Mouse (Mus musculus): ENCODE measurements around the gene Prpf39. TPM values are rescaled to one million over a fixed set of nuclear protein-coding genes. Genes with fewer than 3 reads are reported as not detected.

Gene Prpf39
- total RNA-seq (2021): 10 to 100 TPM; 18.9 to 20.1 TPM
- long read RNA-seq, experiment 1, full-length matches to known transcripts: 5 of 12 reads
- long read RNA-seq, experiment 1, partial matches to known transcripts: 0 of 12 reads
- long read RNA-seq, experiment 1, other reads (novel, unspliced or antisense): 7 of 12 reads
- long read RNA-seq, experiment 2, full-length matches to known transcripts: 10 of 15 reads
- long read RNA-seq, experiment 2, partial matches to known transcripts: 0 of 15 reads
- long read RNA-seq, experiment 2, other reads (novel, unspliced or antisense): 5 of 15 reads

DNA sequence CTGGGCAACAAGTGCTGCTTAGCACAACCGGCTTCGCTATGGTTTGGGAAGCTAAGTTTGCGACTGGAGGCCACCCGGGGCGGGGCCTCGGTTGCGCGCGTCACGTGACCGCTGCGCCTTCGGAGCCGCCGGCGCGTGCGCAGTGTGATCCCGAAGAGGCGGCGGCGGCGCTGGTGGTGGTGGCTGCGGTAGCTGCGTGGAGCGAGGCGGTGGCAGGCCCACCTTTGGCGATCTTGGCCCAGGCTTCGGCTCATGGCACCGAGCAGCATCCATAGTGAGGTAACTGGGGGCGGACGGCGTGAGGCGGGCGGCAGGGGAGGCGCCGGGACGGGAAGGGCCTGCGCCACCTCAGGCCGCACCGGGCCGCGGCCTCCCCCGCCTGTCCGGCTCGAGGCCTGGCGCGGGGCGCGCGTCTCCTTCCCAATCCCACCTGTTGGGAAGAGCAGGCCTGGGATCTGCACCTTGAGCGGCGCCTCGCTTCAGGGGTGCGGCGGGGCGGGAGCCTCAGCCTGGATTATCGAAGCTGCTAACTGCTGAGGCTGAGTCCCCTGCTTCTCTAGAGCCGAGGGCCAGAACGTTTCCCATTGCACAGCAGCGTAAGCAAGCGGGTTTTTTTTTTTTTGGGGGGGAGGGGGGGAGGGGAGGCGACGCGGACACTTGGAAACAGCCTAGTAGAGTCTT is at the start of gene Prpf39:
TSS of gene Prpf39 (plus strand) at position 144 of the 681 bp plus-strand sequence.
- peak; percentile 95 to 96 for DNase-seq
- intact Hi-C loops (cut with DNase I): loop anchor here (5.0 kb wide), 2 partner anchors 36 to 69 kb away; partner anchors contain the start of genes Fkbp3, Klhl28 and Togaram1

DNA sequence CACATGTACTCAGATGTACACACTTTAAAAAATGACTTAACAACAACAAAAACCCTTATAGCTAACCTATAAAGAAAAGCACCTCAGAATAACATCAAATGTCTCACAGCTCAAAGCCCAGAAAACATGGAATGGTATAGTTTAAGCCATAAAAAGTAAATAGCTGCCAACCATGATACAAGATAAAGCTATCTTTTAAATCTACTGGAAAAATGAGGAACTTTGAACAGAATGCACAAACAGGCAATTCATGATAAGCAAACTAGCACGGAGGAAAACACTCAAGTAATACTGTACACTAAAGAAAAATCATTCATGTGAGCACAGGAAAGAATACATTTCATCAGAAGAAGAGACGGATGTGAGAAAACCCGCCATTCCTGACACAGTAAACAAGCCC is 28.4 kb upstream of the Prpf39 start:
- intact Hi-C loops (cut with DNase I): no loop called here
- DNase-seq: no peak

DNA sequence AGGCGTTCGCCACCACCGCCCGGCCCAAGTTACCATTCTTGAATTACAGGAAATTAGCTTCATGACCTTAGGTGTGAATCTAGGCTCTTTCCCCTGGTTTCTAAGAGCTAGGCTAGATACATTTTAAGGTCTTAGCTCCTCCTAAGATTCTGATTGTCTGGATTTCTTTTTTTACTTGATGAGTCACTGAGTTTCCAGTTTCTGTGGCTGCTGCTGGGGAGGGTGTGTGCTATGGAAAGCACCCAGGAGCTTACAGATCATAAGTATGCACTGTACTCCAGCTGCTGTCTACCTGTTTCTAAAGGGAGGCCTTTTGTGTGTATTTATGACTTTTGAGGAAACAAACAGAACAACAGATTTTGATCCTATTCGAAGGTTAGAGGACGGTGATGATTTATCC is 13.3 kb upstream of the Prpf39 start:
- intact Hi-C loops (cut with DNase I): no loop called here
- DNase-seq: no peak

GRCm38 (mm10) chr12:65035839-65036189 is 319 bp upstream of the Prpf39 start:
- intact Hi-C loops (cut with DNase I): loop anchor here (5.0 kb wide), 2 partner anchors 36 to 69 kb away; partner anchors contain the start of genes Fkbp3, Klhl28 and Togaram1
- no peak for DNase-seq

GRCm38 (mm10) chr12:65036892-65037545 is 886 bp downstream of the Prpf39 start:
- intact Hi-C loops (cut with DNase I): loop anchor here (5.0 kb wide), 2 partner anchors 35 to 70 kb away; partner anchors contain the start of genes Fkbp3, Klhl28 and Togaram1
- DNase-seq: peak in 1 of 2 experiments; percentile 17

- DNase-seq: no peak
- intact Hi-C loops (cut with DNase I): loop anchor here (5.0 kb wide), 2 partner anchors 35 to 70 kb away; partner anchors contain the start of genes Fkbp3, Klhl28 and Togaram1
These were observed 1.4 kb downstream of the Prpf39 start for GRCm38 (mm10) chr12:65037546-65037937.

- intact Hi-C loops (cut with DNase I): loop anchor here (10.0 kb wide), 1 partner anchor 126 kb away; the partner anchor contains the start of gene Mis18bp1
- no peak for DNase-seq
These were observed 12.7 kb downstream of the Prpf39 start for GRCm38 (mm10) chr12:65048799-65049198.

- intact Hi-C loops (cut with DNase I): loop anchor here (10.0 kb wide), 1 partner anchor 73 kb away; no protein-coding TSS in a partner anchor
- DNase-seq: no peak
These were observed 22.1 kb downstream of the Prpf39 start for GRCm38 (mm10) chr12:65058203-65058602.

DNA sequence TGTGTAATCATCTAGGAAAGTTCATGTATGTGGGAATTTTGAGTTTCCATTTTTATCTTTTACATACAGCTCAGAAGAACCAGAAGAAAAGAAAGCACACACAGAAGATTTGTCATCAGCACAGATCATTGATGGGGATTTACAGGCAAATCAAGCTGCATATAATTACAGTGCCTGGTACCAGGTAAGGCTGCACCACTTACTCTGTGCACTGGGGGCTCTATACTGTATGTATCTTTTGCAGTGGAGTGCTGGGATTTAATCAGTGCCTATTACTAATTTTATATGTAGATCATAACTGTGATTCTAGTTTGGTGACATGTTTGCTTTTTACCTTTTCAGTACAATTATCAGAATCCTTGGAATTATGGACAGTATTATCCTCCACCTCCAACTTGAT is 24.9 kb downstream of the Prpf39 start:
- no peak for DNase-seq
- intact Hi-C loops (cut with DNase I): no loop called here

DNA sequence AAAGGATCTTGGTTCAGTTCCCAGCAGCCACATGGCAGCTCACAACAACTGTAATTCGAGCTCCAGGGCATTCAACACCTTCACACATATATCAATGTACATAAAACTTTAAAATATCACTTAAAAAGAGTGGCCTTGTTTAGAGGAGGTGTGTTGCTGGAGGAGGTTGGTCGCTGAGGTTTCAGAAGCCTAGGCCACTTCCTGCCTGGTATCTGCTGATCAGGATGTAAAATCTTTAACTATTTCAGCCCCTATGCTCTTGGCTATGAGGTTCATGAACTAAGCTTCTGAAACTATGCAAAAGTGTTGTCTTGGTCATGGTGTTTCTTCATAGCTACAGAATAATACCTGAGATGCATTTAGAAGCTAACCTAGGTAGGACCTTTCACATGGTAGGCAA is 29.1 kb downstream of the Prpf39 start:
- intact Hi-C loops (cut with DNase I): loop anchor here (2.0 kb wide), 1 partner anchor 14 kb away; no protein-coding TSS in a partner anchor
- DNase-seq: no peak

DNA sequence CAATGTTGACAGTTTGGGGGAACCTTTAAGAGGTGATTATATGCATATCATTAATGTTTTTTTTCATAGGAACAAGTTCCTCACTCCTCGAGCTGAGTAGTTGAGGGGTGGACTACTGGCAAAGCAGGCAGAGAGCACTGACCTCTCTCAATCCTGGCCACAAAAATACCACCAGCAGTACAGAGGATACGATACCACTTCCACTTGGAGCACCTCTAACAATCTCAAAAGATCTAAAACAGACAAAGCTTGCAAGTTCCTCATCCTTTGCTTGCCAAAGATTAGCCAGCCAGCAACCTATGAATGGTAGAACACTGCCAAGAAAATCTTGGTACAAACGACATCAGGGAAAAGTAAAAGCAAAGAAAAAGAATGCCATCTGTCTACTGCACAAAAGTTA is 30.1 kb downstream of the Prpf39 start:
- intact Hi-C loops (cut with DNase I): no loop called here

DNA sequence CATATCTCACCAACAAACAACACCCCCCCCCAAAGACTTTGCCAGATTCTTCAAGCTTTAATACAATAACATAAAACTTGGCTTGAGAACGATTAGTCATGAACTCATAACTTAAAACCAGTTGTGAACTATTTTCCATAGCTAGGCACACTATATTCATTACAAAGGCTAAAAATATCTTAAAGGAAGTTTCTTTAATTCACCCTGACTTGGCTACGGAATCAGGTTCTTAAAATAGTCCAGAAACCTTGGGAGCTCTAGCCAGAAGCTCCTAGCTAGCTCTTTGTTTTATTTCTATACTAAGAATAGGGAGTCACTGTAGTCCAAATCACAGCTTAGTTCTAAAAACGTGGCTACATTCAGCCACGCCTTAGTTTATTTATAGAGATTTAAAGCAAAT is 32.3 kb downstream of the Prpf39 start:
- DNase-seq: no peak

More for the DNA sequence above, 30.1 kb downstream of the Prpf39 start:
- no peak for DNase-seq

GRCm38 (mm10) chr12:65072911-65073610 is 36.9 kb downstream of the Prpf39 start:
- intact Hi-C loops (cut with DNase I): loop anchor here (5.0 kb wide), 2 partner anchors 36 to 106 kb away; partner anchors contain the start of genes Klhl28, Prpf39 and Togaram1
- no peak for DNase-seq

More for the DNA sequence above, 32.3 kb downstream of the Prpf39 start:
- intact Hi-C loops (cut with DNase I): no loop called here

GRCm38 (mm10) chr12:65073611-65074178 is 37.6 kb downstream of the Prpf39 start, which contains the start of gene Fkbp3:
Gene Fkbp3, minus strand, starts transcription at chr12:65074007.
- intact Hi-C loops (cut with DNase I): loop anchor here (5.0 kb wide), 2 partner anchors 36 to 106 kb away; partner anchors contain the start of genes Klhl28, Prpf39 and Togaram1
- DNase-seq: peak; percentile 99

GRCm38 (mm10) chr12:65074651-65075050 is 38.5 kb downstream of the Prpf39 start:
- intact Hi-C loops (cut with DNase I): loop anchor here (5.0 kb wide), 3 partner anchors 37 to 107 kb away; partner anchors contain the start of genes Klhl28, Mis18bp1, Prpf39 and Togaram1
- DNase-seq: no peak

DNA sequence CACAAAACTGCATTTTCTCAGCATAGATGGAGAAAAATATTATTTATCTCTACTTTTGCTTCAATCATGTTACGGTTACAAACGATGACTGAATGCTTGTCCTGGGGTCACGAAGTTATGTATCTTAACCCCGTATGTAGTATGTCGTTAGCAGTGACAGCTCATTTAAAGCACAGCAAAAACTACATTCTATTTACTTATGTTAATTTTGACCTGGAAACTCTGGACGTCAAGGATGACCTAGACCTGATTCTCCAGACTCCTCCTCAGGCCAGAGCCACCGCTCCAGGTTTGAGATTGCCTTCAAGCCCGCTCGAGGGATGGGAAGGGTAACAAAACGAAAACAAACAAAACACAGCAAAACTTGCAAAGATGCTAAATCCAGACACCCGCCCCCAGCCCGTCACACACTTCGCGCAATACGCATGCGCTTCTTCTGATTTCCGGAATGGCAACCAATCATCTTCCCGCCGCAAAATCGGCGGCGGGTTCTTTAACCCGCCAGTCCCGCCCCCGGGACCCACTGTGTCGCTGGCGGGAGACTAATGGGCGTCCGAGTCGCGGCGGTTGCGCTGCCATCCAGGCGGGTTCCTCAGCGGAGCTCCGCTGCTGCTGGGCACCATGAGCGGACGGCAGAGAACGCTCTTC is 39.1 kb downstream of the Prpf39 start, which contains the start of gene Fancm:
TSS of gene Fancm (plus strand) at position 519 of the 648 bp plus-strand sequence.
- intact Hi-C loops (cut with DNase I): loop anchor here (5.0 kb wide), 1 partner anchor 97 kb away; the partner anchor contains the start of gene Mis18bp1
- peak; percentile 90 to 91 for DNase-seq

DNA sequence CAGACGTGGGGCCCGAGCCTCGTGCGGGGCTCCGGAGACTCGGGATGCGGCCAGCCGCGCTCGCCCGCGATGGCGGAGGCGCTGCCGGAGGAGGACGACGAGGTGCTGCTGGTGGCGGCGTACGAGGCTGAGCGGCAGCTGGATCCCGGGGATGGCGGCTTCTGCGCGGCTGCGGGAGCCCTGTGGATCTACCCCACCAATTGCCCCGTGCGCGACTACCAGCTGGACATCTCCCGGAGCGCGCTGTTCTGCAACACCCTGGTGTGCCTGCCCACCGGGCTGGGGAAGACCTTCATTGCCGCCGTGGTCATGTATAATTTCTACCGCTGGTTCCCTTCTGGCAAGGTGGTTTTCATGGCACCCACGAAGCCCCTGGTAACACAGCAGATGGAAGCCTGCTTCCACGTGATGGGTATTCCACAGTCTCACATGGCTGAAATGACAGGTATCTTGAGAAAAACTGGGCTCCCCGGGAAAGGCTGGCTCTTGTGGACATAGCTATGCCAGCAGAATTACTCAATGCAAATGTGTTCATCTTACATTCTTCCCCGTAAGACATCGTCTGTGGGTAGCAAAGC is 39.7 kb downstream of the Prpf39 start:
- no peak for DNase-seq
- intact Hi-C loops (cut with DNase I): loop anchor here (5.0 kb wide), 1 partner anchor 96 kb away; the partner anchor contains the start of gene Mis18bp1

DNA sequence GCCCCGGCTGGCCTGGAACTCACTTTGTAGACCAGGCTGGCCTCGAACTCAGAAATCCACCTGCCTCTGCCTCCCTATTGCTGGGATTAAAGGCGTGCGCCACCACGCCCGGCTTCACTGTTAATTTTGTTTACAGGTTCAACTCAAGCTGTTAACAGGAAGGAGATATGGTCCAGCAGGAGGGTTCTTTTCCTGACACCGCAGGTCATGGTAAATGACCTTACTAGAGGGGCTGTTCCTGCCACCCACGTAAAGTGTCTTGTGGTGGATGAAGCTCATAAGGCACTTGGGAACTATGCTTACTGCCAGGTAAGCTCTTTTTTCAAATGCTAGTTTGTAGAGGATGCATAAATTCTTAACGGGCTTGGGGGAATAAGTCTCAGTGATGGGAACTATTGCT is 40.8 kb downstream of the Prpf39 start:
- DNase-seq: no peak
- intact Hi-C loops (cut with DNase I): loop anchor here (5.0 kb wide), 1 partner anchor 95 kb away; the partner anchor contains the start of gene Mis18bp1
